Mouse (Mus musculus) heart, embryonic 15.5 days (tissue): ENCODE measurements around the gene Col25a1. TPM values are rescaled to one million over a fixed set of nuclear protein-coding genes. Genes with fewer than 3 reads are reported as not detected.

Experiments
- ATAC-seq: fragments of 200-750 bp; cut with Nextera tagmentation; replicated peaks from 2 replicates; pipeline ENCODE4 v1.8.0; 2017; ENCODE audit warnings: low read depth, moderate TSS enrichment; ENCODE audit not compliant: insufficient number of reproducible peaks, insufficient read depth, low FRiP score
- H3K27ac ChIP-seq: fragments of 300-500 bp; sonication (generic); 2 replicates; pipeline ENCODE4 v1.5.1; 2015; ENCODE audit warnings: mild to moderate bottlenecking, inconsistent platforms
- H3K27me3 ChIP-seq: fragments of 300-500 bp; sonication (generic); 2 replicates; pipeline ENCODE4 v1.6.1; 2015; ENCODE audit warnings: inconsistent platforms
- H3K36me3 ChIP-seq: fragments of 300-500 bp; sonication (generic); 2 replicates; pipeline ENCODE4 v1.6.1; 2015; ENCODE audit warnings: mild to moderate bottlenecking, inconsistent platforms
- H3K4me1 ChIP-seq: fragments of 300-500 bp; sonication (generic); replicated peaks from 2 replicates; pipeline ENCODE4 v1.6.1; 2015; ENCODE audit warnings: inconsistent platforms
- H3K4me2 ChIP-seq: fragments of 300-500 bp; sonication (generic); 2 replicates; pipeline ENCODE4 v1.6.1; 2015; ENCODE audit warnings: inconsistent platforms, mild to moderate bottlenecking, moderate library complexity
- H3K4me3 ChIP-seq: fragments of 300-500 bp; sonication (generic); 2 replicates; pipeline ENCODE4 v1.5.1; 2015; ENCODE audit warnings: mild to moderate bottlenecking, inconsistent platforms
- H3K9ac ChIP-seq: fragments of 300-500 bp; sonication (generic); 2 replicates; pipeline ENCODE4 v1.6.1; 2015; ENCODE audit warnings: mild to moderate bottlenecking, inconsistent platforms
- H3K9me3 ChIP-seq: fragments of 300-500 bp; sonication (generic); replicated peaks from 2 replicates; pipeline ENCODE4 v1.6.1; 2016; ENCODE audit warnings: inconsistent platforms
- WGBS: fragments of 180-500 bp; shearing (Covaris S2); methylation state at CpG from one replicate; pipeline ENCODE4 v1.1.7; 2015; ENCODE audit warnings: mixed read lengths; 5-methylcytosine and 5-hydroxymethylcytosine counted together
- polyA plus RNA-seq: library from polyadenylated mRNA; unstranded; fragments of >200 nt; fragmentation: Nextera tagmentation; extraction: Ambion mirVana; gene quantifications from 2 replicates; pipeline ENCODE4 v1.2.1, GENCODE M21; 2015

Gene Col25a1
- polyA plus RNA-seq, 1 experiment from 2014 or later: 1.3 TPM

- no peak overlapping the region for H3K9ac ChIP-seq
- H3K4me1 ChIP-seq: no peaks in the 10 kb centered on the region
- no peaks in the 10 kb centered on the region for H3K36me3 ChIP-seq
- H3K4me3 ChIP-seq: no peak overlapping the region
- no peak overlapping the region for H3K4me2 ChIP-seq
- H3K27ac ChIP-seq: no peak overlapping the region
- no peaks in the 10 kb centered on the region for H3K27me3 ChIP-seq
- WGBS: 74% methylated on average over 9 of the region's 9 CpGs
- ATAC-seq: no peak
- no peaks in the 10 kb centered on the region for H3K9me3 ChIP-seq
Observed at GRCm38 (mm10) chr3:130328909-130329308, 197.6 kb downstream of the Col25a1 start.

GRCm38 (mm10) chr3:130329833-130330555 is 198.7 kb downstream of the Col25a1 start:
- H3K4me1 ChIP-seq: no peaks in the 10 kb centered on the region
- H3K9ac ChIP-seq: no peak overlapping the region
- ATAC-seq: no peak
- H3K27ac ChIP-seq: no peak overlapping the region
- H3K27me3 ChIP-seq: no peaks in the 10 kb centered on the region
- H3K4me2 ChIP-seq: no peak overlapping the region
- H3K4me3 ChIP-seq: no peak overlapping the region
- no peaks in the 10 kb centered on the region for H3K9me3 ChIP-seq
- WGBS: 85% methylated on average over 9 of the region's 9 CpGs
- no peaks in the 10 kb centered on the region for H3K36me3 ChIP-seq

- Histone ChIP-seq H3K4me3 (no peak overlapping the region), H3K4me1 (no peaks in the 10 kb centered on the region), H3K27ac (no peak overlapping the region), H3K9ac (no peak overlapping the region), H3K9me3 (no peaks in the 10 kb centered on the region), H3K27me3 (no peaks in the 10 kb centered on the region), H3K4me2 (no peak overlapping the region), H3K36me3 (no peaks in the 10 kb centered on the region)
- no peak for ATAC-seq
- 89% methylated on average over 3 of the region's 3 CpGs for WGBS
Observed at GRCm38 (mm10) chr3:130330556-130330950, 199.3 kb downstream of the Col25a1 start.

GRCm38 (mm10) chr3:130332347-130332913 is 201.1 kb downstream of the Col25a1 start:
- no peaks in the 10 kb centered on the region for H3K9me3 ChIP-seq
- no peak overlapping the region for H3K9ac ChIP-seq
- H3K4me2 ChIP-seq: no peak overlapping the region
- H3K36me3 ChIP-seq: no peaks in the 10 kb centered on the region
- no peak overlapping the region for H3K4me3 ChIP-seq
- no peaks in the 10 kb centered on the region for H3K27me3 ChIP-seq
- no peak overlapping the region for H3K27ac ChIP-seq
- no peaks in the 10 kb centered on the region; the same call in 1 of the 2 replicates for H3K4me1 ChIP-seq
- 47% methylated on average over 3 of the region's 3 CpGs for WGBS
- ATAC-seq: no peak

- H3K27ac ChIP-seq: peak overlapping the region; percentile 66
- peak overlapping the region; percentile 56 for H3K4me2 ChIP-seq
- H3K4me1 ChIP-seq: peaks cover 4% of the 10 kb centered on the region
- no peaks in the 10 kb centered on the region for H3K36me3 ChIP-seq
- H3K9ac ChIP-seq: no peak overlapping the region
- WGBS: 13% methylated on average over 13 of the region's 13 CpGs
- H3K9me3 ChIP-seq: no peaks in the 10 kb centered on the region
- H3K4me3 ChIP-seq: peak overlapping the region; percentile 33
- H3K27me3 ChIP-seq: no peaks in the 10 kb centered on the region; the same call in 1 of the 2 replicates
- ATAC-seq: peak; percentile 84
Observed at GRCm38 (mm10) chr3:130337857-130338256, 206.6 kb downstream of the Col25a1 start.

GRCm38 (mm10) chr3:130338371-130338770 is 207.1 kb downstream of the Col25a1 start:
- Histone ChIP-seq H3K27ac (no peak overlapping the region), H3K36me3 (no peaks in the 10 kb centered on the region)

GRCm38 (mm10) chr3:130350161-130350560 is 218.9 kb downstream of the Col25a1 start:
- H3K4me1 ChIP-seq: no peaks in the 10 kb centered on the region
- H3K9me3 ChIP-seq: no peaks in the 10 kb centered on the region
- H3K9ac ChIP-seq: no peak overlapping the region
- ATAC-seq: no peak
- 41% methylated on average over 6 of the region's 6 CpGs for WGBS
- H3K4me3 ChIP-seq: no peak overlapping the region
- no peak overlapping the region for H3K27ac ChIP-seq
- H3K27me3 ChIP-seq: no peaks in the 10 kb centered on the region
- H3K4me2 ChIP-seq: no peak overlapping the region
- H3K36me3 ChIP-seq: no peaks in the 10 kb centered on the region

More at GRCm38 (mm10) chr3:130338371-130338770, 207.1 kb downstream of the Col25a1 start:
- 48% methylated on average over 3 of the region's 3 CpGs for WGBS
- peak overlapping the region; percentile 56 for H3K4me2 ChIP-seq
- H3K9me3 ChIP-seq: no peaks in the 10 kb centered on the region
- H3K4me1 ChIP-seq: peaks cover 4% of the 10 kb centered on the region
- no peak for ATAC-seq
- H3K4me3 ChIP-seq: no peak overlapping the region
- no peaks in the 10 kb centered on the region; the same call in 1 of the 2 replicates for H3K27me3 ChIP-seq
- no peak overlapping the region for H3K9ac ChIP-seq

- no peak overlapping the region for H3K9ac ChIP-seq
- no peak overlapping the region for H3K4me3 ChIP-seq
- 67% methylated on average over 4 of the region's 4 CpGs for WGBS
- no peak overlapping the region for H3K27ac ChIP-seq
- no peak overlapping the region for H3K4me2 ChIP-seq
- no peak for ATAC-seq
- no peaks in the 10 kb centered on the region for H3K36me3 ChIP-seq
- H3K9me3 ChIP-seq: no peaks in the 10 kb centered on the region
- H3K4me1 ChIP-seq: no peaks in the 10 kb centered on the region
- no peaks in the 10 kb centered on the region for H3K27me3 ChIP-seq
Observed at GRCm38 (mm10) chr3:130354399-130355039, 223.2 kb downstream of the Col25a1 start.

GRCm38 (mm10) chr3:130356575-130357173 is 225.4 kb downstream of the Col25a1 start:
- no peaks in the 10 kb centered on the region for H3K4me1 ChIP-seq
- ATAC-seq: no peak
- H3K9ac ChIP-seq: no peak overlapping the region
- no peak overlapping the region for H3K27ac ChIP-seq
- no peaks in the 10 kb centered on the region for H3K36me3 ChIP-seq
- no peaks in the 10 kb centered on the region for H3K9me3 ChIP-seq
- WGBS: 89% methylated on average over 15 of the region's 15 CpGs
- no peaks in the 10 kb centered on the region for H3K27me3 ChIP-seq
- H3K4me2 ChIP-seq: no peak overlapping the region
- no peak overlapping the region for H3K4me3 ChIP-seq

- WGBS: 82% methylated on average over 7 of the region's 7 CpGs
- H3K4me3 ChIP-seq: no peak overlapping the region
- no peaks in the 10 kb centered on the region for H3K9me3 ChIP-seq
- H3K9ac ChIP-seq: no peak overlapping the region
- no peak overlapping the region for H3K4me2 ChIP-seq
- no peak overlapping the region for H3K27ac ChIP-seq
- H3K4me1 ChIP-seq: no peaks in the 10 kb centered on the region
- H3K27me3 ChIP-seq: no peaks in the 10 kb centered on the region
- ATAC-seq: no peak
- H3K36me3 ChIP-seq: no peaks in the 10 kb centered on the region
Observed at GRCm38 (mm10) chr3:130360813-130361212, 229.5 kb downstream of the Col25a1 start.

GRCm38 (mm10) chr3:130361922-130362321 is 230.6 kb downstream of the Col25a1 start:
- no peaks in the 10 kb centered on the region for H3K27me3 ChIP-seq
- H3K36me3 ChIP-seq: no peaks in the 10 kb centered on the region
- no peak overlapping the region for H3K9ac ChIP-seq
- H3K9me3 ChIP-seq: no peaks in the 10 kb centered on the region
- no peak overlapping the region for H3K27ac ChIP-seq
- no peak overlapping the region for H3K4me3 ChIP-seq
- no peak for ATAC-seq
- 44% methylated on average over 1 of the region's 1 CpGs for WGBS
- H3K4me1 ChIP-seq: no peaks in the 10 kb centered on the region
- H3K4me2 ChIP-seq: no peak overlapping the region
